Mouse (Mus musculus) adrenal gland, adult 8-10 months (tissue): ENCODE data around the gene Tfap4. TPM values are rescaled to one million over a fixed set of nuclear protein-coding genes. Genes with fewer than 3 reads are reported as not detected.

ENCODE experiments used
- DNase-seq: peaks from one replicate; pipeline ENCODE4 v3.0.0; 2022
- total RNA-seq, 4 experiments: library from RNA; stranded (reverse); gene quantifications; 2 replicates each; pipeline ENCODE4 v1.2.4; 2022

Tfap4 gene
- total RNA-seq, 4 experiments from 2014 or later: 6.1 to 10.8 (median 7.6) TPM

DNA sequence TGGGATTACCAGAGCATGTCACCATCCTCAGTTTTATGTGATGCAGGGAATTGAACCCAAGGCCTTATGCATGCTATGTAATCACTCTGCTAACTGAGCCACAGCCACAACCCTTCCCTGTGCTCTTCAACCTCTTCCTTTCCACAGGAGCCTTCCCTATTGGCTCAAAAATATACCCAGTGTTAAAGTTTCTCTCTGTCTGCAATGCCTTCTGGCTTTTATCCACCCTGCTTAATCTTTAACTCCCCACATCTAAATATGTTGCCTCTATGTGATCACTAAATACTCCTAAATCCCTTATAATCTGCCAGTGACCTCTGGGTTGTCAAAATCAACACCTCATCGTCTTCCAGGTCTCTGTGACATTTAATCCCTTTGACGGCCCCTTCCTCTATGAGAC, 41.7 kb downstream of the Tfap4 start:
- DNase-seq: no peak

DNA sequence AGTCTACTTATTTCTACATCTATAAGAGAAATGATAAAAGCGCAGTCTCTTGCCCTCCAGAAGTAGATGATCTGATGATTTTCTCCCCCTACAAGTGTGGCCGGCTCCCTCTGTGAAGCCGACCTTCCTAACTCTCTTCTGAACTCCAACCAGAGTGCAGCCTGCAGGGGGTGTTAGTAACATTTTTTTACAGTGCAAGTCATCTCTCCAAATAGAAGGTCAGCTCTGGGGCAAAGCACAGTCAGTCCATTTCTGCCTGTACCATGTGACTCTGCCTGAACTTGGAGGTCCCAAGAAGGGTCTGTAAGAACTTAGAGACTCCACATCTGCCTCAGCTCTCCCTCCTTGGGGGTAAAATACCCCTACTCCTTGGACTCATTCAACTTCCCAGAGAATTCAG, 45.3 kb downstream of the Tfap4 start:
- no peak for DNase-seq

DNA sequence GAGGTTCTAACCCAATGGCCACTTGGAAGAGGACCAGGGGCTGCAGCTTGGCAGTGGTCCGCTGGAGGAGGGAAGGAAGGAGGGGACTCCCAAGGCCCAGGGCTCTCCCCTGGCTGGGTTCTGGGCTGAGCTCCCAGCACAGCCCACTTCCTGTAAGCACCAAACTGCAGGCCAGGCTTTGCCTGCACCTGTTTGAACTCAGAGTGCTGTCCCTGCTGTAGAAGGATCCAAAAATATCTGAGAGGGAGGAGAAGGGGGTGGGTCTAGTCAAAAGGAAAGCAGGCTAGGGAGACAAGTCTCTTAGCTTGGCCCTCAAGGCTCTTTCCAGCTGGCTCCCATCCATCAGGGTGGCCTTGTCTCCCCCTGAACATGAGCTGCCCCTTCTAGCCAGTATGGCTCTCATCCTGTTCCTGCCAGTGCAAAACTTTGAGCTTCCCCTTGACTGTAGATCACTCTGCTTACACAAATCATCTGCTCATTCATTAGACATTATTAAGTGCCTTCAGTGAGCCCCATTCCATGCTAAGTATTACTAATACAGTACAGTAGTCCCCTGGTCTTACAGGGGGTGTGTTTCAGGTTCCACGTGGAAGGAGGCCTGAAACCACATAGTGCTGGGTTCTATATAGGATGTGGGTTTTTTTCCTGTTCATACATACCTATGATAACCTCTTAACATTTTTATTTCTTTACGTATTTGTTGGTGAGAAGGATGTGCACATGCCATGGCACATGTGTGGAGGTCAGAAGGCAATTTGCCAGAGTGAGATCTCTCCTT, 46.8 kb downstream of the Tfap4 start:
- peak; percentile 32 for DNase-seq

DNA sequence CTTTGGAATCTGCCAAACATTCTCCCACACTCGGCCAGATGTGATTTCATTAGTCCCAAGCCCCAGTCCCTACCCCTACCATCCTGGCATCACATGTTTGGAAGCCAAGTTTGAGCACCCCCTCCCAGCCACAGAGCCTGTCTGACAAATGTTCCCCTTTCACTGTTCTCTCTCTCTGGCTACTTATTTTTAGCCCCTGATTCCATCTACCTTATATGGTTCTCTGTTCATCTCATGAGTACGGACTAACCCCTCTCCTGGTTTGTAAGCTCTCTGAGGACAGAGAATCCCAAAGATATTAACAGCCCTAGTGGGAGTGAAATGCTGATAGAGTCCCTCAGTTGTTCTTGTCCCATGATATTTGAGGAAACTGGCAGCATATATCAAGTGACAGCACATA, 48.3 kb downstream of the Tfap4 start:
- DNase-seq: no peak

DNA sequence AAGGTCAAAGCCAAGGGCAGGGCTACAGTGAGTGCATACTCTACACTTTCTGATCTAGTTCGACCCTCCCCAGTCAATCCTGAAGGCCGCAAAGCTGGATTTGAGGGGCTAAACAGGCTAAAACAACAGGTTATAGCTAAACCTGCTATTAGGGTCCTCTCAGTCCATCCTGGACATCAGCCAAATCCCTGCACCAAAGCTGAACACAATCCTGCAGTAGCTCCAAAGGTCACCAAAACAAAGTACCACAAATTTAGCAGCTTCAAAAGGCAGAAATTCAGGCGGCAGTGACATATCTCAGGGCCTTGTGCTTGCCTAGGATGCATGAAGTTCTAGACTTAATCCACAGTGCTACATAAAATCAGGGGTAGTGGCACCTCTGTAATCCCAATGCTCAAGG, 53.5 kb downstream of the Tfap4 start:
- DNase-seq: no peak

DNA sequence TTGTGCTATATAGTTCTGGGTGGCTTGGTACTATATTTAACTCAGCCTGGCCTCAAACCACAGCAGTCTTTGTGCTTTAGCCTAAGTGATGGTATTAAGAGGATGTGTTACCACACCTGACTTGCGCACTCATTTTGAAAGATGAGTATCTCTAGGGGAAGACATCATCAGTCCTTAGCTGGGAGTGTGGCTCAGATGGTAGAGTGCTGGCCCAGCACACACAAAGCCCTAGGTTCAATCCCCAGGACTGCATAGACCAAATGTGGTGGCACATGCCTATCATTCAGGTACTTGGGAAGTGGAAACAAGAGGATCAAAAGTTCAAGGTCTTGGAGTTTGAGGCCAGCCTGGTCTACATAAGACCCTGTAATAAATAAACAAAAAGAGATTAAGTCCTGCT, 56.2 kb downstream of the Tfap4 start:
- no peak for DNase-seq

DNA sequence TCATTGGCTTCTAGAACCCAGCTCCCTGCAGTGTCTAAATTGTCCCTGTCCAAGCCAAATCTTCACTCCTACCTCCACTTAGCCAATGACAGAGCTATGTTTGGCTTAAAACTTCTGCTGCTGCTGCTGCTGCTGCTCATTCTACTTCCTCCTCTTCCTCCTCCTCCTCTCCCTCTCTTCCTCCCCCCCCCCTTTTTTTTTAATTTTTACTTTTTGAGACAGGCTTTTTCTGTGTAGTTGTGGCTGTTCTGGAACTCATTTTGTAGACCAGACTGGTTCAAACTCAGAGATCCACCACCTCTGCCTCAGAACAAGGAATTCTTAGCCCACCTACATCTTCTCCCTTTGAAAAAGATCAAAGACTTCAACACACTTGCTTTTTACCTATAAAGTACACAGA, 57.1 kb downstream of the Tfap4 start:
- no peak for DNase-seq

DNA sequence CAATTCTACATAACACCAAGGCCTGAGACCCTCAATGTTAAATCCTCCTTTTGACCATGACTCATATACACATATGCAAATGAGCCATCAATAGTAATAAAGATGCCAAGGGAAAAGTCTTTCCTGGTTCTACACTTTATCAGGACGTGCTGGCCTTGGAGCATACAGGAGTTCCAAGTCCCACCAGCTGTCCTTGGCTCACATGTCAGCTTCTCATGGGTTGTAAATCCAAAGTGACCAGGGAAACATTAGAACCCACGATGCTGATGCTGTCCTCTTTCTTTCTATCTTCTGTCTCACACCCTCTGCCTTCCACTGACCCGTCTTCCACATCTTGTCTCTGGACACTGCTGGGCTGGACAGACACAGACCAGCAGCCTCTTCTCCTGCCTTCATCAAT, 58.0 kb downstream of the Tfap4 start:
- DNase-seq: no peak

DNA sequence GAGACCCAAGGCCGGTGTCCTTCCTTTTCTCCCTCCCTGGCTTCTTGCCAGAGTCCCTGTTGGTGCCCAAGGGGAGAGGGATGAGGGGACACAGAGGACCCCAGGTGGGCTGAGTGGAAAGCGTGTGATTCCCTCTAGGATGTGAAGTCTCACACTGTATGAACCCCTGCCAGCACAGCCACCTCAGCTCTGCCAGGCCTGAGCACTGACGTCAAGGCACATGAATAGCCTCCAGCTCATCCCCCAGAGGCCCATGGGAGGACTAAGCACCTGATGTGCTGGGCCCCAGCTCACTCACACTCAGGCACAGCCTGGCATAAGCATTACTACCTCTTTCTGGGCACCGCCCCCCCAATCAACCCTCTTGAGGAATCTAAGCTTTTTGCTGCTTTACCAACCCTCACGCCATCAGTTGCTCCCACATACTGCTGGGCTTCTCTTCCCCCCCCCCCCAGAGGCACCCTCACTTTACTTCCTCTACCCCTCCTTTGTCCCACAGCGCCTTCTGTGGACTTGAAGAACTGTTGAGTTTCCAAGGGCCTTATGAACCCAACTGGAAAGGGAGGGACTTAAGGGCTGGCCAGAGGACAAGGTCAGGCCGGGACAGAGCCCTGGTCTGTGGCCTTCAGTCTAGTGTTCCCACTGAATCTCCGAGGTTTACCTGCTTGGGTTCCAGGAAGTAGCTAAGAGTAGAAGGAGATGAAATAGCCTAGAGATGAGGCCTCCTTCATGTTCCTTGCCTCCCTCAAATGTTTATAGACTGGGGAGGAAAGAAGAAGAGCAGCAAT, 58.9 kb downstream of the Tfap4 start:
- no peak for DNase-seq

DNA sequence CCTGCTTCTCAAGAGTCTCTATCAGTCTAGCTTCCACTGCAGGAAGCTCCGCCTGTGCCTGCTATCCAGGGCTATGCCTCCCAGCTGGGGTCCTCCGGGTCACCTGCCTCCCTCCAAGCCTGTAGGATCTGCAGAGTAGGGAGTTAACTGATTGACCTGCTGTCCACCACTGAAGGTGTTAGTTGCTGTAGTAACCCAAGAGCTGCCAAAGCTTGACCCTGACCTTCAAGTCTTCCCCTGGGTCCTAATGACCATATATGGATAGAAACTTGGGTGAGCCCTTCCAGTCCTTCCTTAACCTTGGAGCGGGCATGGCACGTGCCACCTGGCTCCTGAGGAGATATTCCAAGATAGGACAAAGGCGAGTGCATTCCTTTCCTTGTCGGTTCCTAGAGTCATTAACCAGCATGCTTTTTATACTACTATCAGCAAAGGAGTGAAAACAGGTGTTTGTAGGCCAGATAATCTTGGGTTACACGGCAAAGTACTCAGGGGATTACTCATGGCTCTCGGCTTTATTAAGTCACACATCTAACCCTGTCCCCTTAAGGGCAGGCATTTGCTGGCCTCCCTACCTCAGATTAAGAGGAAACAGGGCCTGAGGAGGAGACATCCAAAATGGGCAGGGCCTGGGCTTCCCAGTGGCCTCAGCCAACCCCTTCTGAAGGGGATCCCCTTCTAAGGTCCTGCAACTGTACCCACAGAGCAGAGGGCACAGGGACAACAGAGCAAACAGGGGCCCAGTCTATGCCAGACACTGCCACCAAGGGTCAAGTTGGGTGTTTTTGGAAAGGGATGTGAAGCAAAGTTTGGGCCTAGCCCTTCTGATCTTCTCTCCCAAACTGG, 61.7 kb downstream of the Tfap4 start:
- no peak for DNase-seq

DNA sequence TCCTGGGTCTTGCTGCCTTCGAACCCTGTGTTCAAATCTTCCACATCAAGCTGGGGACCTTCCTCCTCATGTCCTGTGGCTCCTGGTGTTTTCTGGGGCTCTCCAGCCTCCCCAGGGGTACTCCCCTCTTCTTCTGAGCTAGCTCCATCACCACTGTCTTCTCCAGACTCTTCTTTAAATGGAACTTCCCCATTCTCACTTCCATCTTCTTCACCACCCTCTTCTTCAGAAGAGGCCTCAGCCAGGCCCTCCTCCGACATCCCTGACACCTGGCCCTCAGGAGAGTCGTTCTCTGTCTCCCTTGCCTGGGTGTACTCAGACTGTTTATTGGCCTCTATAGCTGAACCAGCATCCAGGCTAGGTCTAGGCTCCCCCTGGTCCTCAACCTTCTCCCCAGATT, 63.2 kb downstream of the Tfap4 start:
- no peak for DNase-seq

DNA sequence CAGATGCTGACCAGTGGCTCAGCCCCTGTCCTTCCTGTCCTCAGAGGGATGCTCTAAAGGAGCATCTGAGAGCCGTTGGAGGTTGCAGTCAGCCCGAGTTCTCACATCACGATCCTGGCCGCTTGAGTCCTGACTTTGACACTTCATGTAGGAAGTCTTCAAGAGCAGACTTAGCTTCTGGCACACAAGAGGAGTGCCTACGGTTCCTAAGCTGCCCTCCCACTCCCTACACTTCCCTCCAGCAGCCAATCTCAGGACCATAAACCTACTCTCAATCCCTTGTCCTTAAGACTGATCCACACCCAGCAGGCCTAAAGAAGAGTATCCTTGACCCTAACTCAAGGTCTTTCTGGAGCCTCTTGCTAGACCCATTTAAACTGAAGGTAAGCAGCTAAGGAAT, 63.8 kb downstream of the Tfap4 start:
- no peak for DNase-seq

Other genes with a start within 250 kb of the Tfap4 start
- 10 to 100 TPM; 62.8 to 84.2 (median 72.6) TPM for gene Adcy9, start 139.4 kb downstream of the Tfap4 start, total RNA-seq
- 10 to 100 TPM in 1 of 4 experiments, 1 to 10 TPM in 3; 5.5 to 10.2 (median 5.9) TPM for gene Srl, start 18.0 kb downstream of the Tfap4 start, total RNA-seq
- 10 to 100 TPM; 14.6 to 28.9 (median 23.8) TPM for gene Glis2, start 34.9 kb upstream of the Tfap4 start, total RNA-seq
- 100 to 1,000 TPM in 2 of 4 experiments, 10 to 100 TPM in 2; 81.7 to 124 (median 102) TPM for gene Pam16, start 65.1 kb upstream of the Tfap4 start, total RNA-seq
- gene Vasn, start 80.1 kb upstream of the Tfap4 start, total RNA-seq: 10 to 100 TPM; 10.1 to 16.9 (median 11.1) TPM
- gene Dnaja3, start 80.1 kb upstream of the Tfap4 start, total RNA-seq: 100 to 1,000 TPM; 107 to 132 (median 117) TPM
- gene Coro7, start 119.9 kb upstream of the Tfap4 start, total RNA-seq: 10 to 100 TPM; 23.1 to 41.9 (median 36.7) TPM
- gene Nmral1, start 159.5 kb upstream of the Tfap4 start, total RNA-seq: 1 to 10 TPM; 2.3 to 9.0 (median 4.8) TPM
- gene Hmox2, start 166.5 kb upstream of the Tfap4 start, total RNA-seq: 100 to 1,000 TPM in 1 of 4 experiments, 10 to 100 TPM in 3; 89.6 to 120 (median 94.1) TPM
- gene Cdip1, start 230.4 kb upstream of the Tfap4 start, total RNA-seq: 100 to 1,000 TPM; 120 to 148 (median 143) TPM